Mouse (Mus musculus) urinary bladder, postnatal 14 days (tissue): Measurements from ENCODE around the gene Dock2.

Experiments
- DNase-seq: peaks from one replicate; pipeline ENCODE4 v3.0.0; 2021; ENCODE audit warnings: low spot score

The Dock2 gene

GRCm38 (mm10) chr11:34421061-34421460 is 362.6 kb downstream of the Dock2 start:
- DNase-seq, result no peak

- DNase-seq, result no peak
Measured at GRCm38 (mm10) chr11:34416619-34416979, 367.1 kb downstream of the Dock2 start.

GRCm38 (mm10) chr11:34415884-34416618 is 367.6 kb downstream of the Dock2 start:
- DNase-seq, result no peak

- no peak for DNase-seq
Measured at GRCm38 (mm10) chr11:34406850-34407249, 376.8 kb downstream of the Dock2 start.

GRCm38 (mm10) chr11:34406309-34406708 is 377.4 kb downstream of the Dock2 start:
- no peak for DNase-seq

- no peak for DNase-seq
Measured at GRCm38 (mm10) chr11:34405311-34405710, 378.4 kb downstream of the Dock2 start.

GRCm38 (mm10) chr11:34401343-34401742 is 382.3 kb downstream of the Dock2 start:
- no peak for DNase-seq

GRCm38 (mm10) chr11:34398555-34398954 is 385.1 kb downstream of the Dock2 start:
- DNase-seq, result no peak

GRCm38 (mm10) chr11:34397661-34398060 is 386.0 kb downstream of the Dock2 start:
- DNase-seq, result no peak

- no peak for DNase-seq
Measured at GRCm38 (mm10) chr11:34395802-34396201, 387.9 kb downstream of the Dock2 start.

- DNase-seq, result no peak
Measured at GRCm38 (mm10) chr11:34392105-34392504, 391.6 kb downstream of the Dock2 start.

- no peak for DNase-seq
Measured at GRCm38 (mm10) chr11:34389261-34390116, 394.2 kb downstream of the Dock2 start.

- DNase-seq, result no peak
Measured at GRCm38 (mm10) chr11:34385001-34385688, 398.5 kb downstream of the Dock2 start.

- DNase-seq, result no peak
Measured at GRCm38 (mm10) chr11:34384178-34384577, 399.5 kb downstream of the Dock2 start.

GRCm38 (mm10) chr11:34383501-34383900 is 400.2 kb downstream of the Dock2 start:
- no peak for DNase-seq

GRCm38 (mm10) chr11:34377649-34378048 is 406.0 kb downstream of the Dock2 start:
- no peak for DNase-seq

GRCm38 (mm10) chr11:34375557-34375956 is 408.1 kb downstream of the Dock2 start:
- DNase-seq, result no peak

GRCm38 (mm10) chr11:34372224-34372623 is 411.5 kb downstream of the Dock2 start:
- DNase-seq, result no peak

- no peak for DNase-seq
Measured at GRCm38 (mm10) chr11:34356109-34356508, 427.6 kb downstream of the Dock2 start.

- DNase-seq, result peak; percentile 25
Measured at GRCm38 (mm10) chr11:34355406-34355805, 428.3 kb downstream of the Dock2 start.

- no peak for DNase-seq
Measured at GRCm38 (mm10) chr11:34349453-34350056, 434.1 kb downstream of the Dock2 start.

- peak; percentile 52 for DNase-seq
Measured at GRCm38 (mm10) chr11:34348287-34348918, 435.3 kb downstream of the Dock2 start.
